Mouse (Mus musculus) B cell, adult 2 months (primary cell): Measurements from ENCODE around the gene Olfml1.

Experiments
- DNase-seq, 2 experiments: peaks; one replicate each; pipeline ENCODE4 v3.0.0; 2022

Olfml1 gene

GRCm38 (mm10) chr7:107567261-107567671 is at the start of gene Olfml1:
TSS of gene Olfml1 (plus strand) at chr7:107567446.
- no peak for DNase-seq

GRCm38 (mm10) chr7:107519256-107520025 is 47.8 kb upstream of the Olfml1 start:
- no peak for DNase-seq

- no peak for DNase-seq
These were observed 45.8 kb upstream of the Olfml1 start for GRCm38 (mm10) chr7:107521411-107521810.

GRCm38 (mm10) chr7:107526299-107526698 is 40.9 kb upstream of the Olfml1 start:
- DNase-seq: peak; percentile 21 to 25

- no peak for DNase-seq
These were observed 39.0 kb upstream of the Olfml1 start for GRCm38 (mm10) chr7:107528169-107528772.

- no peak for DNase-seq
These were observed 37.9 kb upstream of the Olfml1 start for GRCm38 (mm10) chr7:107529364-107529763.

GRCm38 (mm10) chr7:107535311-107535710 is 31.9 kb upstream of the Olfml1 start:
- DNase-seq: no peak

GRCm38 (mm10) chr7:107536516-107536915 is 30.7 kb upstream of the Olfml1 start:
- no peak for DNase-seq

- DNase-seq: no peak
These were observed 27.2 kb upstream of the Olfml1 start for GRCm38 (mm10) chr7:107540034-107540433.

GRCm38 (mm10) chr7:107545011-107545410 is 22.2 kb upstream of the Olfml1 start:
- no peak for DNase-seq

- no peak for DNase-seq
These were observed 19.4 kb upstream of the Olfml1 start for GRCm38 (mm10) chr7:107547872-107548271.

- no peak for DNase-seq
These were observed 13.8 kb upstream of the Olfml1 start for GRCm38 (mm10) chr7:107553461-107553860.

GRCm38 (mm10) chr7:107555906-107556305 is 11.3 kb upstream of the Olfml1 start:
- peak; percentile 37 to 45 for DNase-seq

- no peak for DNase-seq
These were observed 6.6 kb upstream of the Olfml1 start for GRCm38 (mm10) chr7:107560675-107561074.

- no peak for DNase-seq
These were observed 5.7 kb upstream of the Olfml1 start for GRCm38 (mm10) chr7:107561584-107561983.

- no peak for DNase-seq
These were observed 3.5 kb upstream of the Olfml1 start for GRCm38 (mm10) chr7:107563727-107564126.

- DNase-seq: no peak
These were observed 428 bp downstream of the Olfml1 start for GRCm38 (mm10) chr7:107567674-107568073.

- DNase-seq: no peak
These were observed 1.7 kb downstream of the Olfml1 start for GRCm38 (mm10) chr7:107568971-107569370.

GRCm38 (mm10) chr7:107573856-107574255 is 6.6 kb downstream of the Olfml1 start:
- peak; percentile 10 to 18 for DNase-seq

- no peak for DNase-seq
These were observed 7.0 kb downstream of the Olfml1 start for GRCm38 (mm10) chr7:107574276-107574675.

- no peak for DNase-seq
These were observed 25.4 kb downstream of the Olfml1 start for GRCm38 (mm10) chr7:107592641-107593040.

GRCm38 (mm10) chr7:107593904-107594303 is 26.7 kb downstream of the Olfml1 start:
- peak; percentile 66 to 73 for DNase-seq

GRCm38 (mm10) chr7:107594325-107594856 is 27.1 kb downstream of the Olfml1 start:
- peak; percentile 78 to 81 for DNase-seq

GRCm38 (mm10) chr7:107594857-107595402 is 27.7 kb downstream of the Olfml1 start, which contains the start of gene Ppfibp2:
TSS of gene Ppfibp2 (plus strand) at chr7:107595207.
- DNase-seq: peak; percentile 95 to 96
